Mouse (Mus musculus) cortical plate, adult 2 months (tissue): ENCODE measurements around the gene Pstpip1.

Experiments used
- CTCF ChIP-seq: fragments of 200-500 bp; IDR thresholded peaks from 2 replicates; pipeline ENCODE4 v1.5.1; 2011; ENCODE audit warnings: mild to moderate bottlenecking, control low read depth, low read length; ENCODE audit not compliant: insufficient read depth; ENCODE audit errors: extremely low read depth
- POLR2A ChIP-seq: fragments of 200-500 bp; IDR thresholded peaks from 2 replicates; pipeline ENCODE4 v1.6.1; 2011; ENCODE audit warnings: mild to moderate bottlenecking, low read length, control low read depth; ENCODE audit not compliant: insufficient read depth; ENCODE audit errors: extremely low read depth

GRCm38 (mm10) chr9:56041372-56042180 is 48.2 kb upstream of the Pstpip1 start, which contains the start of gene Rcn2:
- TF ChIP-seq POLR2A (peak; percentile 83), CTCF (no peak)
